Mouse (Mus musculus) large intestine, adult 2 months (tissue): Measurements from ENCODE around the gene Olfr645. TPM values are rescaled to one million over a fixed set of nuclear protein-coding genes. Genes with fewer than 3 reads are reported as not detected.

Experiments
- DNase-seq: peaks from one replicate; pipeline ENCODE4 v3.0.0-alpha.2; 2012; ENCODE audit warnings: low read depth, low spot score
- WGBS: fragments of 180-500 bp; shearing (Covaris S2); methylation state at CpG from one replicate; pipeline ENCODE4 v1.1.7; 2018; 5-methylcytosine and 5-hydroxymethylcytosine counted together
- polyA plus RNA-seq: library from polyadenylated mRNA; depleted of rRNA; stranded (reverse); fragments of >200 nt; gene quantifications from 2 replicates; pipeline ENCODE4 v1.2.3, GENCODE M21; 2012; rRNA removed

The Olfr645 gene
- not detected in 2 replicates for polyA plus RNA-seq

- no peak for DNase-seq
- 72% methylated on average over 1 of the region's 1 CpGs for WGBS
Observed at GRCm38 (mm10) chr7:104085365-104085764, at the start of gene Olfr645. Olfr645 (minus strand) TSS chr7:104085465.

- no peak for DNase-seq
- WGBS: 88% methylated on average over 5 of the region's 5 CpGs
Observed at GRCm38 (mm10) chr7:104129726-104130125, 44.5 kb upstream of the Olfr645 start, which contains the start of gene Ubqln5. Ubqln5 (minus strand) TSS chr7:104129826.

GRCm38 (mm10) chr7:104104757-104104972 lies 19.4 kb upstream of the Olfr645 start, which contains the start of gene Olfr646:
Olfr646 (plus strand) TSS chr7:104104873.
- DNase-seq: no peak

- DNase-seq: no peak
- 32% methylated on average over 4 of the region's 4 CpGs for whole genome bisulfite sequencing
Observed at GRCm38 (mm10) chr7:104103913-104104756, 18.9 kb upstream of the Olfr645 start.

GRCm38 (mm10) chr7:104071769-104072168 lies 13.5 kb downstream of the Olfr645 start, which contains the start of gene Olfr644:
Olfr644 (minus strand) TSS chr7:104071869.
- DNase-seq: no peak
- WGBS: 62% methylated on average over 2 of the region's 2 CpGs

- no peak for DNase-seq
Observed at GRCm38 (mm10) chr7:104061345-104061744, 23.9 kb downstream of the Olfr645 start, which contains the start of gene 4930516K23Rik. 4930516K23Rik (minus strand) TSS chr7:104061445.

GRCm38 (mm10) chr7:104059215-104059614 lies 26.1 kb downstream of the Olfr645 start:
- DNase-seq: no peak
- 74% methylated on average over 1 of the region's 1 CpGs for WGBS

More at GRCm38 (mm10) chr7:104061345-104061744, 23.9 kb downstream of the Olfr645 start, which contains the start of gene 4930516K23Rik:
- 39% methylated on average over 2 of the region's 2 CpGs for WGBS

GRCm38 (mm10) chr7:104052566-104052965 lies 32.7 kb downstream of the Olfr645 start, which contains the start of gene Olfr642:
Olfr642 (minus strand) TSS chr7:104052666.
- no peak for DNase-seq
- 51% methylated on average over 1 of the region's 1 CpGs for WGBS

GRCm38 (mm10) chr7:104050745-104051144 lies 34.5 kb downstream of the Olfr645 start:
- DNase-seq: no peak
- 87% methylated on average over 4 of the region's 4 CpGs for WGBS

GRCm38 (mm10) chr7:104035145-104035544 lies 50.1 kb downstream of the Olfr645 start, which contains the start of gene Olfr641:
Olfr641 (plus strand) TSS chr7:104035445.
- 46% methylated on average over 1 of the region's 1 CpGs for WGBS
- DNase-seq: no peak

Other genes with a start within 250 kb of the Olfr645 start
- gene Hbb-bh2, start 244.9 kb downstream of the Olfr645 start, polyA plus RNA-seq: not detected in 2 replicates
- gene Hbb-bh1, start 242.3 kb downstream of the Olfr645 start, polyA plus RNA-seq: not detected in 2 replicates
- not detected in 2 replicates for gene Hbb-y, start 232.2 kb downstream of the Olfr645 start, polyA plus RNA-seq
- not detected in 2 replicates for gene Olfr66, start 199.2 kb downstream of the Olfr645 start, polyA plus RNA-seq
- not detected in 2 replicates for gene Olfr64, start 191.0 kb downstream of the Olfr645 start, polyA plus RNA-seq
- not detected in 2 replicates for gene Olfr65, start 182.0 kb downstream of the Olfr645 start, polyA plus RNA-seq
- not detected in 2 replicates for gene Olfr631, start 156.6 kb downstream of the Olfr645 start, polyA plus RNA-seq
- gene Olfr632, start 151.1 kb downstream of the Olfr645 start, polyA plus RNA-seq: not detected in 2 replicates
- gene Olfr633, start 141.0 kb downstream of the Olfr645 start, polyA plus RNA-seq: not detected in 2 replicates
- not detected in 2 replicates for gene Olfr635, start 114.3 kb downstream of the Olfr645 start, polyA plus RNA-seq
- gene Olfr638, start 86.7 kb downstream of the Olfr645 start, polyA plus RNA-seq: not detected in 2 replicates
- not detected in 2 replicates for gene Olfr639, start 68.2 kb downstream of the Olfr645 start, polyA plus RNA-seq
- not detected in 2 replicates for gene Olfr640, start 59.9 kb downstream of the Olfr645 start, polyA plus RNA-seq
- gene Olfr641, start 50.0 kb downstream of the Olfr645 start, polyA plus RNA-seq: not detected in 2 replicates
- gene Olfr642, start 32.8 kb downstream of the Olfr645 start, polyA plus RNA-seq: not detected in 2 replicates
- gene 4930516K23Rik, start 24.0 kb downstream of the Olfr645 start, polyA plus RNA-seq: not detected in 2 replicates
- gene Olfr644, start 13.6 kb downstream of the Olfr645 start, polyA plus RNA-seq: not detected in 2 replicates
- gene Olfr646, start 19.4 kb upstream of the Olfr645 start, polyA plus RNA-seq: not detected in 2 replicates
- gene Ubqln5, start 44.4 kb upstream of the Olfr645 start, polyA plus RNA-seq: not detected in 2 replicates
- gene Olfr643, start 51.9 kb upstream of the Olfr645 start, polyA plus RNA-seq: not detected in 2 replicates
- not detected in 2 replicates for gene Ubqln3, start 57.8 kb upstream of the Olfr645 start, polyA plus RNA-seq
- not detected in 2 replicates for gene Ubqlnl, start 65.1 kb upstream of the Olfr645 start, polyA plus RNA-seq
- gene Olfm5, start 79.4 kb upstream of the Olfr645 start, polyA plus RNA-seq: not detected in 2 replicates
- 0.02 TPM in 1 of 2 replicates, not detected in the other for gene Olfr648, start 97.9 kb upstream of the Olfr645 start, polyA plus RNA-seq
- not detected in 2 replicates for gene Olfr649, start 110.5 kb upstream of the Olfr645 start, polyA plus RNA-seq
- gene Trim6, start 133.3 kb upstream of the Olfr645 start, polyA plus RNA-seq: 0.79 and 1.1 TPM in 2 replicates
- gene Trim34a, start 159.0 kb upstream of the Olfr645 start, polyA plus RNA-seq: 3.8 and 5.5 TPM in 2 replicates
- 0.40 and 0.81 TPM in 2 replicates for gene Trim5, start 202.6 kb upstream of the Olfr645 start, polyA plus RNA-seq
- gene Trim12a, start 230.0 kb upstream of the Olfr645 start, polyA plus RNA-seq: 5.3 and 8.3 TPM in 2 replicates
- gene Trim34b, start 244.0 kb upstream of the Olfr645 start, polyA plus RNA-seq: 2.5 and 3.6 TPM in 2 replicates